Mouse (Mus musculus) liver, adult (tissue): ENCODE results near the gene Ecm1.

Source experiments
- GATA4 ChIP-seq: IDR thresholded peaks from 2 replicates; pipeline ENCODE4 v1.6.1; 2014; ENCODE audit warnings: mild to moderate bottlenecking, low read length; ENCODE audit not compliant: insufficient replicate concordance

Ecm1 gene

GRCm38 (mm10) chr3:95701085-95701484 lies 38.3 kb downstream of the Ecm1 start:
- TF ChIP-seq GATA4: no peak

GRCm38 (mm10) chr3:95700233-95700681 lies 39.1 kb downstream of the Ecm1 start:
- no peak for TF ChIP-seq GATA4

GRCm38 (mm10) chr3:95698286-95698685 lies 41.1 kb downstream of the Ecm1 start:
- TF ChIP-seq GATA4: no peak

DNA sequence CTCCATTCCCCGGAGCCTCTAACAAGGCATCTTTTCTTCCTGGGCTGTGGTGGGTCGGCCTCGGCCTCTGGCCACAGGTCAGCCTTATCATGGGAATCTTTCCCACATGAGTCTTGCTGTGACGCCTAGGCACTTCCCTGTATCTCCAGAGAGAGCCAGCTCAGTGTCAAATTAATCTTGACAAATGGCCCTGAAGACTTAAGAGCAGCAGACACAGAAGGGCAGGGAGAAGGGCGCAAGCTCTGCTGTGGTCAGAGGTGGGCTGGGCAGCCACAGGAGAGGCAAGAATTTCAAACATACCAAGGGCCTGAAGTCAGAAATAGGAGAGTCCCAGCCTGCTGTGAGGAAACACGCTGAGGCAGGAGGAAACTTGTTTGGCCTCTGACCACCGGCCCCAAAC lies 43.0 kb downstream of the Ecm1 start:
- TF ChIP-seq GATA4: no peak

GRCm38 (mm10) chr3:95695796-95696195 lies 43.6 kb downstream of the Ecm1 start:
- TF ChIP-seq GATA4: no peak

GRCm38 (mm10) chr3:95694808-95695703 lies 44.3 kb downstream of the Ecm1 start:
- TF ChIP-seq GATA4: no peak

DNA sequence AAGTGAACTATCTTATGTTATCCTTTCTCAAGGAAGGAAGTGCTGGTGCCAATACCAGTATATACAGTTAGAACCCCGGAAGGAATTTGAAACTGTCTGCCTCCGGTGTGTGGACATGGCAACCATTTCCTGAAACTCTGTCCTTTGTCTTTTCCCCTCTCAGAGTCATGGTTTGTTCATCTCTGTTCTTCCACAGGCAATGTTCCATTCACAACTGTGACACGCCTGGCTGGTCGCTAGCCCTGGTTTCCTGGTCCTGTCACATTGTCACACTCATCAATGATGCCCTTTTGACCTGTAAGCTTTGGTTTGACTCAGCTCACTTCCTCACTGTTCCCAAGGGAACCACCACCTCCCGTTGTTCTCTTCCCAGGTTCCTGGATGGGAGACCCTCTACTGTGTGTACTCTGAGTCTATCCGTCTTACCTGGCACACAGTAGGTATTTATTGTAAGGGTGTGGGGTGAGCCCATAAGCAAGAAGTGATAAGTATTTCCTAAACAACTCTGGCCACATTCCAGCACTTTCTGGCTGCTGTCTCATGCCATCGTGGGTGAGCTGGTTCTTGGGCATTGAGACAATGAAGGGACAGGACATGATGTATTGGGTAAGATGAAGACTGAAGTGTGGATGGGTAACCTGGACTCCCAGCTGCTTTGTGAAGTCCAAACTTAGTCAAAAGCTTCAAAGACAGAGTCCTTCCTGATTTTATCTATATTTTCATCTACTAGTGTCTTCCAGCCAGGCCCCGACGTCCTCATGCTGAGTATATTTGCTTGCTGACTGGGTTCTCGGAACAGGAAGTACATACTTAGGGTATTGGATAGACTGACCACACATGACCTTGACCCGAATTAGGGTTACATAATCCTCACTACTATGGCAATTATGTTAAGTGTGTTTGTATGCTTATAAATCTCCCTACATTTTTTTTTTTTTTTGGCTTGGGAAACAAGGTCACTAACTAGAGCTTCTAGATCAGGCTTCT lies 45.3 kb downstream of the Ecm1 start:
- no peak for TF ChIP-seq GATA4

DNA sequence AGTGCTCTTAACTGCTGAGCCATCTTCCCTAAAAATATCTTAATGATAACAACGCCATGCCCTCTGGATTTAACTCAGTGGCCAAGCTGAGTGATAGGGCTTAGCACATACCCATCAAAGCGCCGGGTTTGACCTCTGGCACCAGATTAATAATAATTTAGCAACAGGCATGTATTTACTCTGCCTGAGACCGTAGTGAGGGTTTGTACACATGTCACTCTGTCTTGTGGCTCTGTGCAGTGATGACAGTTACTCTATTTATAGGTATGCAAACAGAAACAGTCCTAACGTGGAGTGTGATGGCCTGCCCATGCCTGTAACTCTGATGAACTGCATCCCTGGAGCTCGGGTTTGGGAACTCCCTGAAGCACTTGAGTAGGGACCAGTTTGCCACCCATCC lies 46.7 kb downstream of the Ecm1 start:
- peak; percentile 66; the same call in 1 of the 2 replicates for TF ChIP-seq GATA4

DNA sequence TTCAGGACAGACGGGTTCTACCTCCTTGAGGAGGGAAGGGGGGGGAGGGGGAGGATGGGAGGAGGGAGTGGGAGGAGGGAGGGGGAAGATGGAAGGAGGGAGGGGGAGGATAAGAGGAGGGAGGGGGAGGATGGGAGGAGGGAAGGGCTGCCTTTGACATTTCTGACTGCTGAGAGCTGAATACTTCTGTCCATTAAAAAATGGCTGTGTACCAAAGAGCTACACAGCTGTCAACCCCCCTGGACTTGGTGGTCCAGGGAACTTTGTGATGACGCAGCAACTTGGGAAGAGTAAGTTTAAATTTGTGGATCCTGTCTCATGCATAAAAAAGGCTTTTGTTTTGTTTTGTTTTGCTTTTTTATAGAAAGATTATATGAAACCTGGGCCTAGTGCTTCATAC lies 49.4 kb downstream of the Ecm1 start:
- TF ChIP-seq GATA4: no peak

GRCm38 (mm10) chr3:95689171-95689915 lies 50.0 kb downstream of the Ecm1 start:
- no peak for TF ChIP-seq GATA4

GRCm38 (mm10) chr3:95687524-95688421 lies 51.6 kb downstream of the Ecm1 start, which contains the start of gene Adamtsl4:
TSS of gene Adamtsl4 (minus strand) at chr3:95687917.
- TF ChIP-seq GATA4: no peak

- TF ChIP-seq GATA4: no peak
These were observed 52.2 kb downstream of the Ecm1 start for GRCm38 (mm10) chr3:95687168-95687523.

DNA sequence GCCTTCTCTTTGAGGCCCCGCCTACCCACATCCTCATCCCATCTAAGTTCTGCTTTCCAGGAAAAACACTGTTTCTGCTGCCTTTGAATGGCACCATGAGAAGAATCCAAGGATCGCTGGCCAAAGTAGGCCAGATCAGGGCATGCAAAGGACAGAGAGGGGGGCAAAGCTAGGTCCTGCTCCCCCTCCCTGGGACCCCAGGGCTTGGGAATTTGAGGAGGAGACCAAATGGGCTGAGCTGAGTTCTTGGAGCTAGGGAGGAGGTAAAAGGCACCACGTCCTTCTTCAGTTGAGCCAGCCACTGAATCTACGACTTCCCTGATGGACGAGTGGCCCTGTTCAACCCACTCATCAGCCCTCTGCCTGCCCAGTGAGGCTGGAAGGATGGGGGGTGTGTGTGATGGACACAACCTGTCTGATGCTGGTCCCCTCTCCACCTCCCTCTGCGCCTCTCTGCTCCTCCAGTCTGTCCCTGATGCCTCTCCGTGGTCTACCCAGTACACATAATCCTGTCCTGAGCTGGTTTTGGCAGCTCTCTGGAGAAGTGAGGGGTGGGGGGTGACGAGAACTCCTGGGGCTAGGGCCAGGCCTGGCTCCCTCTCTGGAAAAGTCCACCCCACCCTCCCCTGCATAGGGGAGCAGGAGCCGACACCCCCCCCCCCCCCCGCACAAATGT lies 52.7 kb downstream of the Ecm1 start:
- TF ChIP-seq GATA4: no peak
